8 mouse cellular contexts compared by ENCODE assay signal in the genomic region with DNA sequence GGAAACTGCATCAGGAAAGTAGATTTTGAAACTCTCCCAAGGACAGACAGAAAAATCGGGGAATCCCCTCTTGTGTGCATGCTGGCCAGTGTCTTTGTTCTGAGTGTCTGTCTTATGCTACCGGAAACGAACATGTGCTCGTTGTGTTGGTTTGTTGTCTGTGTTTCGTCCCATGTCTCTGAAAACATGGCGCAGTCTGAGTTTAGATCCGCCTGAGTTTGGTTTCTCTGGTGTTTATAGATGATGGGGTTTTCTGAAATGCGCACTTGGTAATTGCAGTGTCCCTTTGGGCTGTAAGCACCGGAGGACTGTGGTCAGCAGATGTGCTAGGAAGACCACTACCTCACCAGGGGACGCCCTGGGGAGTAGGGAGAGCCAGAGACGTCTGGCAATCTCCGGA. TPM values are rescaled to one million over a fixed set of nuclear protein-coding genes. Genes with fewer than 3 reads are reported as not detected.
DNase-seq lines count a peak whose midpoint lies in the region; ATAC-seq and TF ChIP-seq lines count a peak whose summit lies in the region.

No protein-coding gene starts in this region.

- no peaks in the 10 kb centered on the region for H3K36me3 ChIP-seq in heart, embryonic 11.5 days (ENCODE audit: control insufficient read depth, insufficient read depth, low read length)
- H3K36me3 ChIP-seq in limb, embryonic 13.5 days, result no peaks in the 10 kb centered on the region
- H3K36me3 ChIP-seq in neural tube, embryonic 11.5 days (ENCODE audit: control insufficient read depth, insufficient read depth, low read length), result no peaks in the 10 kb centered on the region

- no peaks in the 10 kb centered on the region for H3K27me3 ChIP-seq in heart, embryonic 11.5 days (ENCODE audit: control insufficient read depth, insufficient read depth, low read length)
- no peaks in the 10 kb centered on the region for H3K27me3 ChIP-seq in limb, embryonic 13.5 days
- H3K27me3 ChIP-seq in neural tube, embryonic 11.5 days (ENCODE audit: control insufficient read depth, insufficient read depth, low read length), result no peaks in the 10 kb centered on the region

- no peak for ATAC-seq in heart, embryonic 11.5 days (replicated peaks; ENCODE audit: insufficient number of reproducible peaks, low FRiP score, low TSS enrichment)
- no peak for ATAC-seq in limb, embryonic 13.5 days (ENCODE audit: low FRiP score, low read depth)
- no peak for ATAC-seq in neural tube, embryonic 11.5 days (ENCODE audit: insufficient read depth, low FRiP score, low TSS enrichment)

- H3K4me3 ChIP-seq in layer of hippocampus, adult 2 months, result peak overlapping the region; percentile 53
- H3K4me3 ChIP-seq in heart, embryonic 11.5 days (ENCODE audit: low read depth, low read length), result peak overlapping the region; percentile 46
- H3K4me3 ChIP-seq in limb, embryonic 13.5 days, result peak overlapping the region; percentile 45
- H3K4me3 ChIP-seq in neural tube, embryonic 11.5 days (ENCODE audit: low read depth, low read length), result peak overlapping the region; percentile 23; the same call in 1 of the 2 replicates

- TF ChIP-seq CTCF in layer of hippocampus, adult 2 months (conservative IDR thresholded peaks at IDR 0.05), result no peak

- DNase-seq in layer of hippocampus, adult 2 months (ENCODE audit: low spot score in 2 of 2), result no peak
- DNase-seq in layer of hippocampus, adult 9-10 months (ENCODE audit: low spot score), result no peak
- DNase-seq in brain, adult 2 months (ENCODE audit: low read depth, low spot score), result peak; percentile 12
- DNase-seq in neural tube, embryonic 11.5 days (ENCODE audit: low spot score), result peak; percentile 21
- no peak for DNase-seq in cerebellum, adult 9-10 months
- no peak for DNase-seq in right cerebral cortex, postnatal 25 days

- peak overlapping the region; percentile 71 for H3K9ac ChIP-seq in heart, embryonic 11.5 days (ENCODE audit: low read depth, low read length)
- peak overlapping the region; percentile 51 for H3K9ac ChIP-seq in limb, embryonic 13.5 days
- H3K9ac ChIP-seq in neural tube, embryonic 11.5 days (ENCODE audit: low read length), result no peak overlapping the region

- peak overlapping the region; percentile 57; the same call in 1 of the 2 replicates for H3K27ac ChIP-seq in layer of hippocampus, adult 2 months
- no peak overlapping the region for H3K27ac ChIP-seq in heart, embryonic 11.5 days (ENCODE audit: low read depth, low read length)
- no peak overlapping the region; the same call in 1 of the 2 replicates for H3K27ac ChIP-seq in limb, embryonic 13.5 days
- H3K27ac ChIP-seq in neural tube, embryonic 11.5 days (ENCODE audit: low read depth, low read length), result no peak overlapping the region

- H3K4me1 ChIP-seq in heart, embryonic 11.5 days (ENCODE audit: control insufficient read depth, insufficient read depth, low read length), result no peaks in the 10 kb centered on the region
- no peaks in the 10 kb centered on the region for H3K4me1 ChIP-seq in limb, embryonic 13.5 days
- no peaks in the 10 kb centered on the region for H3K4me1 ChIP-seq in neural tube, embryonic 11.5 days (ENCODE audit: control insufficient read depth, insufficient read depth, low read length)

- H3K9me3 ChIP-seq in heart, embryonic 11.5 days (replicated peaks; ENCODE audit: control insufficient read depth, low read length), result no peaks in the 10 kb centered on the region
- no peaks in the 10 kb centered on the region for H3K9me3 ChIP-seq in limb, embryonic 13.5 days
- no peaks in the 10 kb centered on the region for H3K9me3 ChIP-seq in neural tube, embryonic 11.5 days (ENCODE audit: control insufficient read depth, low read length)

- peak overlapping the region; percentile 62 for H3K4me2 ChIP-seq in heart, embryonic 11.5 days
- H3K4me2 ChIP-seq in limb, embryonic 13.5 days (replicated peaks), result peak overlapping the region; percentile 65
- peak overlapping the region; percentile 28 for H3K4me2 ChIP-seq in neural tube, embryonic 11.5 days (ENCODE audit: low read depth)

- 4% methylated on average over 12 of the region's 12 CpGs for WGBS in heart, embryonic 11.5 days (ENCODE audit: insufficient replicate concordance)
- 12% methylated on average over 12 of the region's 12 CpGs for WGBS in limb, embryonic 13.5 days
- 18% methylated on average over 12 of the region's 12 CpGs for WGBS in neural tube, embryonic 11.5 days

RNA-seq across cellular contexts. Expression of a gene that starts 9.3 kb away (rescaled TPM):
- not detected for total RNA-seq in layer of hippocampus, adult 2 months (2021)
- polyA plus RNA-seq in heart, embryonic 11.5 days (2014; fragmentation: Nextera tagmentation; extraction: Ambion mirVana), result not detected in 2 replicates
- polyA plus RNA-seq in limb, embryonic 13.5 days (2015; fragmentation: Nextera tagmentation; extraction: Ambion mirVana), result not detected in 2 replicates
- polyA plus RNA-seq in neural tube, embryonic 11.5 days (2014; fragmentation: Nextera tagmentation; extraction: Ambion mirVana), result not detected in 2 replicates

RNA-seq across cellular contexts. Expression of a gene that starts 21.3 kb away (rescaled TPM):
- total RNA-seq in layer of hippocampus, adult 2 months (2021), result under 1 TPM in 1 of 2 experiments, not detected in 1; 0.10 TPM
- not detected in 2 replicates for polyA plus RNA-seq in heart, embryonic 11.5 days (2014; fragmentation: Nextera tagmentation; extraction: Ambion mirVana)
- polyA plus RNA-seq in limb, embryonic 13.5 days (2015; fragmentation: Nextera tagmentation; extraction: Ambion mirVana), result not detected in 2 replicates
- polyA plus RNA-seq in neural tube, embryonic 11.5 days (2014; fragmentation: Nextera tagmentation; extraction: Ambion mirVana), result not detected in 2 replicates

RNA-seq across cellular contexts. Expression of a gene that starts 26.9 kb away (rescaled TPM):
- total RNA-seq in layer of hippocampus, adult 2 months (2021), result not detected
- not detected in 2 replicates for polyA plus RNA-seq in heart, embryonic 11.5 days (2014; fragmentation: Nextera tagmentation; extraction: Ambion mirVana)
- not detected in 2 replicates for polyA plus RNA-seq in limb, embryonic 13.5 days (2015; fragmentation: Nextera tagmentation; extraction: Ambion mirVana)
- polyA plus RNA-seq in neural tube, embryonic 11.5 days (2014; fragmentation: Nextera tagmentation; extraction: Ambion mirVana), result not detected in 2 replicates

RNA-seq across cellular contexts. Expression of a gene that starts 43.0 kb away (rescaled TPM):
- total RNA-seq in layer of hippocampus, adult 2 months (2021), result under 1 TPM in 1 of 2 experiments, not detected in 1; 0.79 TPM
- polyA plus RNA-seq in heart, embryonic 11.5 days (2014; fragmentation: Nextera tagmentation; extraction: Ambion mirVana), result 0.49 TPM in 1 of 2 replicates, not detected in the other
- polyA plus RNA-seq in limb, embryonic 13.5 days (2015; fragmentation: Nextera tagmentation; extraction: Ambion mirVana), result 5.7 and 7.0 TPM in 2 replicates
- 0.45 and 1.3 TPM in 2 replicates for polyA plus RNA-seq in neural tube, embryonic 11.5 days (2014; fragmentation: Nextera tagmentation; extraction: Ambion mirVana)

Comparison
In these comparisons a context has a peak if more than half of its experiments do, and no peak if none do; other contexts are left out.
1. DNase-seq: peak in brain, adult 2 months (single experiment) and neural tube, embryonic 11.5 days (single experiment); none in layer of hippocampus, adult 2 months (0 of 2), layer of hippocampus, adult 9-10 months (single experiment), cerebellum, adult 9-10 months (single experiment) and right cerebral cortex, postnatal 25 days (single experiment).
2. Peak in every context shown above with its lines, with median percentiles within 50 percentile points of each other: H3K4me3 ChIP-seq and H3K4me2 ChIP-seq.